Mouse (Mus musculus) thymus, adult 2 months (tissue): ENCODE results near the gene Fam20c. TPM values are rescaled to one million over a fixed set of nuclear protein-coding genes. Genes with fewer than 3 reads are reported as not detected.

Experiments
- DNase-seq: peaks from one replicate; pipeline ENCODE4 v3.0.0; 2021
- H3K27ac ChIP-seq: fragments of 200-500 bp; 2 replicates; pipeline ENCODE4 v1.5.1; 2012; ENCODE audit warnings: low read length, control low read depth; ENCODE audit not compliant: control insufficient read depth, insufficient read depth
- H3K27me3 ChIP-seq: fragments of 200-500 bp; 2 replicates; pipeline ENCODE4 v1.6.1; 2012; ENCODE audit warnings: mild to moderate bottlenecking, low read length, moderate library complexity, mixed read lengths; ENCODE audit not compliant: control insufficient read depth, insufficient read depth
- H3K36me3 ChIP-seq: fragments of 200-500 bp; 2 replicates; pipeline ENCODE4 v1.6.1; 2012; ENCODE audit warnings: mild to moderate bottlenecking, low read length, moderate library complexity; ENCODE audit not compliant: control insufficient read depth, insufficient read depth
- H3K4me1 ChIP-seq: fragments of 200-500 bp; replicated peaks from 2 replicates; pipeline ENCODE4 v1.6.1; 2012; ENCODE audit warnings: low read length; ENCODE audit not compliant: control insufficient read depth, insufficient read depth
- H3K4me3 ChIP-seq: fragments of 200-500 bp; 2 replicates; pipeline ENCODE4 v1.5.1; 2012; ENCODE audit warnings: mild to moderate bottlenecking, low read length, control low read depth, moderate library complexity; ENCODE audit not compliant: control insufficient read depth, insufficient read depth
- CTCF ChIP-seq: fragments of 200-500 bp; IDR thresholded peaks from 2 replicates; pipeline ENCODE4 v1.5.1; 2012; ENCODE audit warnings: mild to moderate bottlenecking, control low read depth, low read length, moderate library complexity, borderline replicate concordance; ENCODE audit not compliant: control insufficient read depth, poor library complexity, insufficient read depth; ENCODE audit errors: extremely low read depth
- POLR2A ChIP-seq: fragments of 200-500 bp; IDR thresholded peaks from 2 replicates; pipeline ENCODE4 v1.6.1; 2012; ENCODE audit warnings: mild to moderate bottlenecking, low read length, control low read depth, moderate library complexity; ENCODE audit not compliant: control insufficient read depth, poor library complexity, insufficient read depth; ENCODE audit errors: extremely low read depth
- WGBS: fragments of 180-500 bp; shearing (Covaris S2); methylation state at CpG from one replicate; pipeline ENCODE4 v1.1.7; 2018; 5-methylcytosine and 5-hydroxymethylcytosine counted together
- polyA plus RNA-seq: library from polyadenylated mRNA; depleted of rRNA; stranded (reverse); fragments of >200 nt; gene quantifications from 2 replicates; pipeline ENCODE4 v1.2.3, GENCODE M21; 2012

Fam20c gene
- polyA plus RNA-seq, 1 experiment = 11.0 TPM

- DNase-seq = no peak
- peak overlapping the region; percentile 16; the same call in 1 of the 2 replicates for H3K4me3 ChIP-seq
- H3K36me3 ChIP-seq = no peaks in the 10 kb centered on the region
- H3K4me1 ChIP-seq = no peaks in the 10 kb centered on the region
- H3K27ac ChIP-seq = no peak overlapping the region
- 81% methylated on average over 15 of the region's 15 CpGs for WGBS
- no peak for TF ChIP-seq CTCF
- no peak for TF ChIP-seq POLR2A
- peaks cover 2% of the 10 kb centered on the region for H3K27me3 ChIP-seq
These were observed 2.2 kb downstream of the Fam20c start for GRCm38 (mm10) chr5:138756311-138757085.

- DNase-seq = no peak
- no peak for TF ChIP-seq POLR2A
- no peak for TF ChIP-seq CTCF
- WGBS = 87% methylated on average over 6 of the region's 6 CpGs
These were observed 2.8 kb downstream of the Fam20c start for GRCm38 (mm10) chr5:138757135-138757534.

GRCm38 (mm10) chr5:138757616-138758015, 3.3 kb downstream of the Fam20c start:
- Histone ChIP-seq H3K36me3 (no peaks in the 10 kb centered on the region), H3K4me1 (no peaks in the 10 kb centered on the region), H3K27me3 (peaks cover 2% of the 10 kb centered on the region), H3K4me3 (no peak overlapping the region), H3K27ac (no peak overlapping the region)
- WGBS = 97% methylated on average over 12 of the region's 12 CpGs
- DNase-seq = no peak
- TF ChIP-seq POLR2A = no peak
- TF ChIP-seq CTCF = no peak

More at GRCm38 (mm10) chr5:138757135-138757534, 2.8 kb downstream of the Fam20c start:
- Histone ChIP-seq H3K4me1 (no peaks in the 10 kb centered on the region), H3K27me3 (peaks cover 2% of the 10 kb centered on the region), H3K27ac (no peak overlapping the region), H3K4me3 (no peak overlapping the region), H3K36me3 (no peaks in the 10 kb centered on the region)

GRCm38 (mm10) chr5:138758533-138758932, 4.2 kb downstream of the Fam20c start:
- Histone ChIP-seq H3K27me3 (peaks cover 2% of the 10 kb centered on the region), H3K4me1 (no peaks in the 10 kb centered on the region), H3K36me3 (no peaks in the 10 kb centered on the region), H3K4me3 (no peak overlapping the region), H3K27ac (no peak overlapping the region)
- DNase-seq = no peak
- 73% methylated on average over 3 of the region's 3 CpGs for WGBS
- TF ChIP-seq CTCF = no peak
- TF ChIP-seq POLR2A = no peak

GRCm38 (mm10) chr5:138761836-138762334, 7.6 kb downstream of the Fam20c start:
- Histone ChIP-seq H3K4me1 (no peaks in the 10 kb centered on the region), H3K4me3 (no peak overlapping the region), H3K36me3 (no peaks in the 10 kb centered on the region), H3K27ac (no peak overlapping the region), H3K27me3 (no peaks in the 10 kb centered on the region)
- no peak for TF ChIP-seq POLR2A
- TF ChIP-seq CTCF = no peak
- DNase-seq = no peak
- 89% methylated on average over 5 of the region's 5 CpGs for WGBS

GRCm38 (mm10) chr5:138762361-138762760, 8.0 kb downstream of the Fam20c start:
- Histone ChIP-seq H3K27ac (no peak overlapping the region), H3K4me3 (no peak overlapping the region), H3K27me3 (no peaks in the 10 kb centered on the region), H3K36me3 (no peaks in the 10 kb centered on the region), H3K4me1 (no peaks in the 10 kb centered on the region)
- DNase-seq = no peak
- 93% methylated on average over 4 of the region's 4 CpGs for WGBS
- TF ChIP-seq POLR2A (no peak), CTCF (no peak)
